Mouse (Mus musculus) intestine, embryonic 14.5 days (tissue): ENCODE results near the gene Prc1. TPM values are rescaled to one million over a fixed set of nuclear protein-coding genes. Genes with fewer than 3 reads are reported as not detected.

Experiments
- ATAC-seq: fragments of 200-750 bp; cut with Nextera tagmentation; replicated peaks from 2 replicates; pipeline ENCODE4 v1.8.0; 2017; ENCODE audit warnings: low read depth, moderate number of reproducible peaks, moderate TSS enrichment, moderate library complexity; ENCODE audit not compliant: low FRiP score, low TSS enrichment
- DNase-seq: peaks from one replicate; pipeline ENCODE4 v3.0.0-alpha.2; 2018; ENCODE audit warnings: low spot score
- H3K27ac ChIP-seq: fragments of 300-500 bp; sonication (generic); 2 replicates; pipeline ENCODE4 v1.5.1; 2014; ENCODE audit warnings: low read depth, mild to moderate bottlenecking, control low read depth
- H3K27me3 ChIP-seq: fragments of 300-500 bp; sonication (generic); replicated peaks from 2 replicates; pipeline ENCODE4 v1.6.1; 2014; ENCODE audit warnings: low read length, control low read depth; ENCODE audit not compliant: control insufficient read depth, insufficient read depth
- H3K36me3 ChIP-seq: fragments of 300-500 bp; sonication (generic); 2 replicates; pipeline ENCODE4 v1.6.1; 2014; ENCODE audit warnings: low read length, control low read depth; ENCODE audit not compliant: control insufficient read depth, insufficient read depth
- H3K4me1 ChIP-seq: fragments of 300-500 bp; sonication (generic); replicated peaks from 2 replicates; pipeline ENCODE4 v1.6.1; 2014; ENCODE audit warnings: low read length, control low read depth, mixed read lengths; ENCODE audit not compliant: control insufficient read depth, insufficient read depth
- H3K4me2 ChIP-seq: fragments of 300-500 bp; sonication (generic); 2 replicates; pipeline ENCODE4 v1.6.1; 2014; ENCODE audit warnings: low read length
- H3K4me3 ChIP-seq: fragments of 300-500 bp; sonication (generic); 2 replicates; pipeline ENCODE4 v1.5.1; 2014; ENCODE audit warnings: low read depth, low read length, control low read depth, mixed read lengths
- H3K9ac ChIP-seq: fragments of 300-500 bp; sonication (generic); 2 replicates; pipeline ENCODE4 v1.6.1; 2014; ENCODE audit warnings: mild to moderate bottlenecking, low read length
- H3K9me3 ChIP-seq: fragments of 300-500 bp; sonication (generic); 2 replicates; pipeline ENCODE4 v1.6.1; 2016; ENCODE audit warnings: low read length, control low read depth; ENCODE audit not compliant: control insufficient read depth
- WGBS: fragments of 180-500 bp; shearing (Covaris S2); extraction: QIAGEN DNeasy Blood & Tissue Kit; methylation state at CpG from one replicate; pipeline ENCODE4 v1.1.7; 2014; 5-methylcytosine and 5-hydroxymethylcytosine counted together
- polyA plus RNA-seq: library from polyadenylated mRNA; unstranded; fragments of >200 nt; fragmentation: Nextera tagmentation; extraction: Ambion mirVana; gene quantifications from 2 replicates; pipeline ENCODE4 v1.2.1, GENCODE M21; 2014

Prc1 gene
- polyA plus RNA-seq, 1 experiment from 2014 or later = 149 TPM

DNA sequence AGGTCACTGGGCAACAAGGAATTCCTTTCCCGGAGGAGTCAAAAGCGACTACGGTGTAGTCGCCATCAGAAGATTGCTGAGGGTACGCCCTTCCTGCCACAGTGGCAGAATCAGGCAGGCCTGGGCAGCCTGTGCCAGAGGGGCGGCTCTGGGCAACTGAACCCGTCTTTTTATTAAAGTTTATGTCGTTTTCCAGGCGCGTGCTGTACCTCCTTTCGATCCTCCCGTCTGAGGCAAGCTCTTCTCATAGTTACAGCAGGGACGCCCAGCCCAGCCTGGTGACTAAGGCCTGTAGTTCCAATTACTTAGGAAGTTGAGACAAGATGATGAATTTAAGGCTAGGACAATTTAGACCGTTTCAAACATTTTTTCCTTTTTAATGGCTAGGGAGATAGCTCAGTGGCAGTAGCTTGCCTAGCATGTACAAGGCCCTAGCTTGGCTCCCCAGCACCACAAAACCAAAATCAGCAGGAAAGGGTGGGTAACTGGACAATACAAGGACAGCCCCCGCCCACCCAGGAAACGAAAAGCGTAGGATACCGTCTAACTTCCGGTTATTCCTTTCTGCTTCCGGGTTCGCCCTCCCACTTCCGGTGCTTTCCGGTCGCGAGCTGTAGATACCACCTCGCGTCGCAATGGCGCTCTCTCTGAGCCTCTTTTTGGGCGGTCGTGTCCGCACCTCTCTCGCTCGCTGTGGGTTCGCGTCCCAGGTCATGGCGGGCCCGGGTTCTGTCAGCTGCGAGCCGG is 33.5 kb upstream of the Prc1 start, which contains the start of gene Ngrn:
Gene Ngrn (plus strand): TSS at position 591 of the 747 bp plus-strand sequence.
- WGBS = 27% methylated on average over 40 of the region's 40 CpGs
- H3K9me3 ChIP-seq = no peaks in the 10 kb centered on the region

DNA sequence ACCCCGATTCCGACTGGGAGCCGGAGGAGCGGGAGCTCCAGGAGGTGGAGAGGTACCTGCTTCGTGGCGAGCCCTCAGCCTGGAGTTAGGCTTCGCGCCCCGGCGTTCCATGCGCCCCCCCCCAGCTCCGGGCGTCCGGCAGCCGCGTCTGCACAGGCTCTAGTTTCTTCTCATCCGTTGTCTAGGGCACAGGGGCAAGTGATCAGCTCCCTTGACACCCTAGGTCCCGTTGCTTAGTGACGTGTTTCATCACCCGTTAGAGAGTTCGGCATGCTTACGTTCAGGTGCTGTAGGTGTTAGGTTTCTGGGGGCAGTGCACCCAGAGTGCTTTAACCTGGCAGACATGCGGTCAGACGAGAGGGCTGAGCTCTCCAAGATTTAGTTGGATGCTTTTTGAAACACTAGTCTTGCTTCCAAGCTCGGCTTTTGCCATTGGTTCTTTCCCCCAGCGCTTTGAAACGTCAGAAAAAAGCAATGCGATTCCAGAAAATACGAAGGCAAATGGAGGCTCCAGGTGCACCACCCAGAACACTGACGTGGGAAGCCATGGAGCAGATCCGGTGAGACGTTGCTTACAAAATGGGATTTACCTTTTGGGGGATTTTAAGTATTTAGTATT is 32.8 kb upstream of the Prc1 start:
- under 1% methylated on average over 32 of the region's 32 CpGs for WGBS
- Histone ChIP-seq H3K9me3 (no peaks in the 10 kb centered on the region), H3K9ac (peak overlapping the region; percentile 87), H3K4me1 (peaks cover 8% of the 10 kb centered on the region; the same call in 1 of the 2 replicates), H3K4me3 (peak overlapping the region; percentile 97), H3K4me2 (peak overlapping the region; percentile 98), H3K36me3 (peaks cover 27% of the 10 kb centered on the region), H3K27ac (peak overlapping the region; percentile 79), H3K27me3 (no peaks in the 10 kb centered on the region; the same call in 1 of the 2 replicates)
- peak; percentile 74 for ATAC-seq
- no peak for DNase-seq

More for the DNA sequence above, 33.5 kb upstream of the Prc1 start, which contains the start of gene Ngrn:
- Histone ChIP-seq H3K4me2 (peak within 1 kb of the TSS; percentile 98), H3K36me3 (peaks cover 20% of the 10 kb centered on the region), H3K4me1 (peaks cover 8% of the 10 kb centered on the region; the same call in 1 of the 2 replicates), H3K4me3 (peak within 1 kb of the TSS; percentile 97), H3K27me3 (no peaks in the 10 kb centered on the region; the same call in 1 of the 2 replicates), H3K27ac (peak within 1 kb of the TSS; percentile 79), H3K9ac (peak within 1 kb of the TSS; percentile 87)
- ATAC-seq = peak; percentile 86
- DNase-seq = peak; percentile 91

GRCm38 (mm10) chr7:80264606-80265005 is 29.6 kb upstream of the Prc1 start:
- ATAC-seq = no peak

DNA sequence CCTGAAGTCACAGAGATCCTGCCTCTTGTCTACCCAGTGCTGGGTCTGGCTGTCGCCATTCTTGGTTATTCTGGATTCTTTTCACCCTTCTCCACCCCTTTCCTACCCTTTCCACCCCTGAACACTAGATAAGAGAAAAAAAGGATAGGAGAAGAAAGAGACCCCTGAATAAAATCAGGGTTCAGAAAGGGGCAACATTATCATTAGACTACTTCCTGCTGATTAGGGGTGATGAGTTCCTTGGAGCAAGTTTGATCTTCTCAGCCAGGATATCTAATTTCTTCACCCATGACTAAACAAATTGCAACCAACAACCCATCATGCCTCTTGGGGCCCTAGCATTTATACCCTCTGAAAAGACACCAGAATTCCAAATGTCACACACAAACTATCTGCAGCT is 26.5 kb upstream of the Prc1 start:
- H3K9me3 ChIP-seq = no peaks in the 10 kb centered on the region

More at GRCm38 (mm10) chr7:80264606-80265005, 29.6 kb upstream of the Prc1 start:
- Histone ChIP-seq H3K27me3 (no peaks in the 10 kb centered on the region), H3K27ac (no peak overlapping the region), H3K4me2 (no peak overlapping the region), H3K9ac (no peak overlapping the region), H3K4me3 (no peak overlapping the region), H3K4me1 (peaks cover 8% of the 10 kb centered on the region; the same call in 1 of the 2 replicates), H3K9me3 (no peaks in the 10 kb centered on the region), H3K36me3 (peaks cover 38% of the 10 kb centered on the region)
- WGBS = 94% methylated on average over 12 of the region's 12 CpGs
- no peak for DNase-seq

DNA sequence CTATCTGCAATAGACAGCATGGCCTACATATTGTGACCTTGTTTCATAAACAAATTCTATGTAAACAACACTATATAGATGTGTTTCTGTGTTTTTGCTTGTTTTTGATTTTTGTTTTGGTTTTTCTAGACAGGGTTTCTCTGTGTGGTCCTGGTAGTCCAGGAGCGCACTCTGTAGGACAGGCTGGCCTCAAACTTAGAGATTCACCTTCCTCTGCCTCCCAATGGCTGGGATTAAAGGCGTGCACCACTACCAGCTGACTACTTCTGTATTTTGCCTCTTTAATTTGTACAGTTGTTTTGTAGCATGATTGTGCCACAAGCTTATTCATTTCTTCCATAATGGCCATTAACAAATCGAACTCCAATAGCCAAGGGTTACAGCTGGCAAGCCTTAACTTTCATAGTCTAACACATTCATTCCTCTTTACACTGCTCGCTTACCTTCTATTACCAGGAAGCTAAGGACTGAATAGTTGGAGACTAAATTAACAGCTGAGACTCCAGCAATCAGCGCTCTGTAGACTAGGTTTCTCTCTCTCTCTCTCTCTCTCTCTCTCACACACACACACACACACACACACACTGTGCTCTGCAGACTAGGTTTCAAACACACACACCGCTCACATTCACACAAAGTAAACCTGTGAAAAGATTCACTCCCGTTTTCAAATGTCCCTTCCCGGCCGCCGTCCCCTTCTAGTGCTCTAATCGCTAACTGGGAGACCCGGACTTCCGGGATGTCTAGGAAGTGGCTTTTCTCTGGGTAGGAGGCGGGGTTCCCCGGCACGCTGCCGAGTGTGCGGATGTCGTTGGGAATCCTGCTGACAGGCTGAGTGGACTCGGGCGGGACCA is 25.1 kb upstream of the Prc1 start, which contains the start of gene Vps33b:
Gene Vps33b (plus strand): TSS at position 753 of the 854 bp plus-strand sequence.
- Histone ChIP-seq H3K9ac (peak within 1 kb of the TSS; percentile 78), H3K4me1 (peaks cover 4% of the 10 kb centered on the region), H3K27ac (no peak within 1 kb of the TSS), H3K27me3 (no peaks in the 10 kb centered on the region), H3K36me3 (peaks cover 49% of the 10 kb centered on the region), H3K9me3 (peaks cover under 1% of the 10 kb centered on the region; the same call in 1 of the 2 replicates), H3K4me3 (peak within 1 kb of the TSS; percentile 87), H3K4me2 (peak within 1 kb of the TSS; percentile 93)
- DNase-seq (peak; percentile 97), ATAC-seq (peak; percentile 85)
- 3% methylated on average over 21 of the region's 21 CpGs for WGBS

More for the DNA sequence above, 26.5 kb upstream of the Prc1 start:
- Histone ChIP-seq H3K4me1 (peaks cover 4% of the 10 kb centered on the region), H3K4me3 (no peak overlapping the region), H3K36me3 (peaks cover 40% of the 10 kb centered on the region), H3K9ac (no peak overlapping the region), H3K4me2 (no peak overlapping the region), H3K27me3 (no peaks in the 10 kb centered on the region), H3K27ac (no peak overlapping the region)
- 68% methylated on average over 1 of the region's 1 CpGs for WGBS
- ATAC-seq (no peak), DNase-seq (no peak)

DNA sequence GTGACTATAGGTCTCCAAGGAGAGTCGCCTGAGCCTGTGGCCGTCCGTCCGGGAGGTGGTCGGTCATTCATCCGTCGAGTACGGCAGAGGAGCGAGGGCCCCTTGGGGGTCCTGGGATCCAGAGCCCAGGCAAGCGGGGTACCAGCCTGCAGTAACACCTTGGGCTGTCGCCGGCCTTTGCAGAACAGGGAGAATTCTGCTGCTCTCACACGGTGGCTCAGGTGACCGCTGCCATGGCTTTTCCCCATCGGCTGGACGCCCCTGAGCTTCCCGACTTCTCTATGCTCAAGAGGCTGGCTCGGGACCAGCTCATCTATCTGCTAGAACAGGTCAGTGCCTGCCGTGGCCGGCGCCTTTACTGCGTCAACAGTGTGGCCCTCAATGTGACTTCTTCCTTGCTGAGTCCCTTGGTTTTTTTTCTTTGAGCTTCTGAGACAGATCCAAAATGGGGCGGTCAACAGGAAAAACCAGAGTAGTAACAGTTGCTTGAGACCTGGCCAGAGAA is 24.4 kb upstream of the Prc1 start:
- peak overlapping the region; percentile 78 for H3K9ac ChIP-seq
- H3K4me3 ChIP-seq = peak overlapping the region; percentile 87
- 1% methylated on average over 23 of the region's 23 CpGs for WGBS
- H3K4me2 ChIP-seq = peak overlapping the region; percentile 93
- H3K36me3 ChIP-seq = peaks cover 49% of the 10 kb centered on the region
- peaks cover 4% of the 10 kb centered on the region for H3K4me1 ChIP-seq
- H3K27me3 ChIP-seq = no peaks in the 10 kb centered on the region
- no peak overlapping the region for H3K27ac ChIP-seq
- H3K9me3 ChIP-seq = peaks cover 8% of the 10 kb centered on the region
- ATAC-seq (peak; percentile 45; the same call in 1 of the 2 replicates), DNase-seq (no peak)

- WGBS = 89% methylated on average over 2 of the region's 2 CpGs
- Histone ChIP-seq H3K27ac (no peak overlapping the region), H3K4me2 (no peak overlapping the region), H3K9me3 (peaks cover 12% of the 10 kb centered on the region), H3K4me3 (no peak overlapping the region), H3K9ac (no peak overlapping the region), H3K27me3 (no peaks in the 10 kb centered on the region), H3K36me3 (peaks cover 51% of the 10 kb centered on the region), H3K4me1 (peaks cover 4% of the 10 kb centered on the region)
- no peak for ATAC-seq
- DNase-seq = no peak
Measured at GRCm38 (mm10) chr7:80273456-80273855, 20.8 kb upstream of the Prc1 start.

DNA sequence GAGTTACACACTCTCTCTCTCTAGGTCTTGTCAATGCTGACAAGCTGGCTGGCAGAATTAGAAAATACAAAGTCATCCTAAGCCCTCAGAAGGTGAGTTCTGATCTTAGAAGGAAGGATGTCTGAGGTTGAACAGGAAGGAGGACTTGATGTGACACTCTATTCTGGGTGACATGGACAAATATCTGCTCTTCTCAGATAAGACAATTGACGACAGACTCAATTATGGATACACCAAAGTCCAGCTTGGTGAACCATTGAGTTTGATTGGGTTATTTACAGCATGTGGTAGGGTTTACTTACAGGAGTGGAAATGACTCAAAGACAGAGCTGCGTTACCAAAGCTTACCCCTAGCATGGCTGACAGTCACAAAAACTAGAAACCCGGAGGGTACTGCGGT is 17.9 kb upstream of the Prc1 start:
- no peak for ATAC-seq
- Histone ChIP-seq H3K4me3 (no peak overlapping the region), H3K9me3 (peaks cover 12% of the 10 kb centered on the region), H3K27ac (no peak overlapping the region), H3K4me1 (no peaks in the 10 kb centered on the region), H3K27me3 (no peaks in the 10 kb centered on the region), H3K9ac (no peak overlapping the region), H3K4me2 (no peak overlapping the region), H3K36me3 (peaks cover 72% of the 10 kb centered on the region)
- 95% methylated on average over 4 of the region's 4 CpGs for WGBS
- DNase-seq = no peak
